Mouse (Mus musculus) liver, postnatal 0 days (tissue): Measurements from ENCODE around the gene Col25a1.

Experiments used
- CTCF ChIP-seq: sonication (generic); IDR thresholded peaks from 2 replicates; pipeline ENCODE4 v1.5.1; 2016; ENCODE audit warnings: antibody characterized with exemption, low read depth
- EP300 ChIP-seq: IDR thresholded peaks from 2 replicates; pipeline ENCODE4 v1.6.1; 2016; ENCODE audit warnings: antibody characterized with exemption, low read depth, mild to moderate bottlenecking

DNA sequence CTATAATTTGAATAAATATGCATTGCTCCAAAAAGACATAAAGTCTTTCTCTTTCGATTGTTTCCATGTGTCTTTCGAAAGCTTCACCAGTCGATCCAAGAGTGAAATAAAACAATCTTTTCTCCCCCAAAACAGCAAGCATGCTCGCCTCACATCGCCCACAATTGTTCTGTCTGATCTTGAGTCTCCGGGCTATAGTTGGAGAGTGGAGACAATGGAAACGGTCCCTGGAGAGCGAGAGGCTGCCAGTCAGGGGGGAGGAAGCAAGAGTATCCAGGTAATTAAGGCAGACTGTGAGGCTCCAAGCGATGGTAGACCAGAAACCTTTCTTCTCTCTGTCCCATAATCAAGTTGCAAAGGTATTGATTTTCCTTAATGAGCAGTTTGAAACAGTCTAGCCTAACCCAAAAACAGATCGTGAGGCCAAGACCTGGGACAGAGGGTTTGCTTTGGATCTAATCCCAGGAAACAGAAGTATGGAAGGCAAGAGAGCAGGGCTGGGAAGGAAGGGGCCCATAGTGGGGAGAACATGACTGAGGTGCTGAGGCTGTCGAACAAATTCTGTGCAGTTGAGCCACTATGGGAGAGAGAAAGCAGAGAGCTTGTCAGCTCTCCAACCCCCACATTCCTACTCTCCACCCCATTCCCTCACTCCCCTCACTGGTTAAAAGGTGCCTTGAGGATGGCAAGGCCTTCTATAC is 515.0 kb downstream of the Col25a1 start:
- no peak for TF ChIP-seq CTCF
- TF ChIP-seq EP300, result no peak
